Mouse (Mus musculus): ENCODE data around the gene Zic1. TPM values are rescaled to one million over a fixed set of nuclear protein-coding genes. Genes with fewer than 3 reads are reported as not detected.

Gene Zic1
- polyA plus RNA-seq, 1 experiment, result 9.9 TPM

DNA sequence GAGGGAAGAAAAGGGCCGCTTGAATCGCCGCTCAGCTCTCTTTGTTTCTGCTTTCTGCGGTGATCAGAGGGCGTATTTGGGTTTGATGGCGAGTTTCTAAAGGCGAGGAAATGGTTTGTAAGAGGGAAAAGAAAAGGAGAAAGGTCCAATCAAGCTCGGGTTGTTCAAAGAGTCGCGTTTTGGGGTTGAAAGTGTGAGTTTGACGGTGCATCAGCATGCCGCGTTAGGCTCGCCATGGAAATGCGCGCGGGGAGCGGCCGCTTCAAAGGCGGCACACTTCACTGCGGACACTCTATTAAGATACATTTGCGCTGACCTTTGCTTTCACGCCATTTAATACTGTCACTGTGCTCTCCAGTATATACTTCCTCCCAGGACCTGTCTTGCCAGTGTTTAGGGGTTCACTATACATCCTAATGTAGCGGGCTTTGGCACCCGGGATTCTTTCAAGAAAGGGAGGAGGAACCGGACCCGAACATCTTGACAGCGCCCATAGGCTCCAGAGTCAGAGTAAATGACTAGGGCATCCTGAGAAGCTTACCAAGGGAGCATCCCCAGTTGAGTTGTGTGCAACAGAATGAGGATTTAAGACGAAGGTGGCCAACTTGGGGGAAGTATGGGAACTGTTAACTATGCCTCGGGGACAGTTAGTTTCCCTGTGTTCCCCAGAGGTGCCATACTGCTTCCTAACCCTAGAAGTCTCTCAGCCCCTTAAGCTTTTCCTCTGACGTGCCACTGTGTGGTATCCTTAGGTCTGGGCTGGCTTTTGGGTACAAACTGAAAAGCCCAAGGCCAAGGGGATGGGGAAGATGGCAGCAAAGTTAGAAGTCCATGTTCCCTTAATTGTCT is 21.5 kb upstream of the Zic1 start:
- no peaks in the 10 kb centered on the region for H3K36me3 ChIP-seq (ENCODE audit: control insufficient read depth, insufficient read depth)
- TF ChIP-seq CTCF (IDR thresholded peaks at IDR 0.05; ENCODE audit: control insufficient read depth, insufficient read depth, insufficient read length), result no peak
- no peak for TF ChIP-seq CEBPB (IDR thresholded peaks at IDR 0.05; ENCODE audit: low read depth)
- TF ChIP-seq MAX (IDR thresholded peaks at IDR 0.05), result no peak
- TF ChIP-seq FOSL1 (IDR thresholded peaks at IDR 0.05; ENCODE audit: insufficient read depth, low read length, poor library complexity, severe bottlenecking), result no peak
- no peak for TF ChIP-seq USF1 (IDR thresholded peaks at IDR 0.05; ENCODE audit: low read depth)
- TF ChIP-seq MYOG (IDR thresholded peaks at IDR 0.05; ENCODE audit: control insufficient read depth, extremely low read depth, insufficient read length), result no peak
- no peak for TF ChIP-seq MYOD1 (IDR thresholded peaks at IDR 0.05; ENCODE audit: control insufficient read depth, insufficient read length, low read depth)
- no peaks in the 10 kb centered on the region for H3K79me3 ChIP-seq (ENCODE audit: low read depth)
- no peak overlapping the region for H3K4me3 ChIP-seq (ENCODE audit: insufficient read depth, poor library complexity, severe bottlenecking)
- H3K27me3 ChIP-seq (ENCODE audit: control insufficient read depth, insufficient read depth, insufficient read length), result no peaks in the 10 kb centered on the region
- H3K79me2 ChIP-seq (ENCODE audit: control insufficient read depth, insufficient read depth), result no peaks in the 10 kb centered on the region
- H3ac ChIP-seq (ENCODE audit: control insufficient read depth, insufficient read length, low read depth), result no peak overlapping the region

DNA sequence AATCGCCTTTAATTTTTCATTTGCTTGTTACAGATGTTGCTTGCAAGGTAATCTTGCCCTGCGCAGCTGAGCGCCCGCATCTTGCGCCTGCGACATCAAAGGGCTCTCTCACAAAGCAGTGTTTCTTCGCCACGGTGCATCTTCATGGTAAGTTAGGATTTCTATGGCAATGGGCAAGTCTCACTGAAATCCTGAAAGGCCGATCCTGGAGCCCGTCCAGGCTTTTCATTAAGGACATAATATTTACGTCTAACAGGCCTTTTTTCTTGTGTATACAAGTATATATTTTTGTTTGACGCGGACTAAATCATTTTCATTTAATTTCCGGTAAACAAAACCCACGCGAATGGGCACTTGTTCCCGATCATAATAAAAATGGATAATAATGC is 20.9 kb upstream of the Zic1 start:
- no peak for TF ChIP-seq FOSL1 (IDR thresholded peaks at IDR 0.05; ENCODE audit: insufficient read depth, low read length, poor library complexity, severe bottlenecking)
- no peak for TF ChIP-seq USF1 (IDR thresholded peaks at IDR 0.05; ENCODE audit: low read depth)
- TF ChIP-seq CTCF (IDR thresholded peaks at IDR 0.05; ENCODE audit: control insufficient read depth, insufficient read depth, insufficient read length), result no peak
- TF ChIP-seq MAX (IDR thresholded peaks at IDR 0.05), result no peak
- no peak for TF ChIP-seq MYOD1 (IDR thresholded peaks at IDR 0.05; ENCODE audit: control insufficient read depth, insufficient read length, low read depth)
- no peak for TF ChIP-seq MYOG (IDR thresholded peaks at IDR 0.05; ENCODE audit: control insufficient read depth, extremely low read depth, insufficient read length)
- no peak for TF ChIP-seq CEBPB (IDR thresholded peaks at IDR 0.05; ENCODE audit: low read depth)
- H3K36me3 ChIP-seq (ENCODE audit: control insufficient read depth, insufficient read depth), result no peaks in the 10 kb centered on the region
- no peaks in the 10 kb centered on the region for H3K27me3 ChIP-seq (ENCODE audit: control insufficient read depth, insufficient read depth, insufficient read length)
- H3K4me3 ChIP-seq (ENCODE audit: insufficient read depth, poor library complexity, severe bottlenecking), result no peak overlapping the region
- no peaks in the 10 kb centered on the region for H3K79me3 ChIP-seq (ENCODE audit: low read depth)
- H3K79me2 ChIP-seq (ENCODE audit: control insufficient read depth, insufficient read depth), result no peaks in the 10 kb centered on the region
- no peak overlapping the region for H3ac ChIP-seq (ENCODE audit: control insufficient read depth, insufficient read length, low read depth)

GRCm38 (mm10) chr9:91385561-91386430 is 20.2 kb upstream of the Zic1 start:
- Histone ChIP-seq H3K4me3 (ENCODE audit: insufficient read depth, poor library complexity, severe bottlenecking) (no peak overlapping the region), H3K36me3 (ENCODE audit: control insufficient read depth, insufficient read depth) (no peaks in the 10 kb centered on the region), H3ac (ENCODE audit: control insufficient read depth, insufficient read length, low read depth) (no peak overlapping the region), H3K79me3 (ENCODE audit: low read depth) (no peaks in the 10 kb centered on the region), H3K27me3 (ENCODE audit: control insufficient read depth, insufficient read depth, insufficient read length) (no peaks in the 10 kb centered on the region), H3K79me2 (ENCODE audit: control insufficient read depth, insufficient read depth) (no peaks in the 10 kb centered on the region)
- TF ChIP-seq CTCF (IDR thresholded peaks at IDR 0.05; ENCODE audit: control insufficient read depth, insufficient read depth, insufficient read length) (no peak), MYOD1 (IDR thresholded peaks at IDR 0.05; ENCODE audit: control insufficient read depth, insufficient read length, low read depth) (no peak), MAX (IDR thresholded peaks at IDR 0.05) (no peak), USF1 (IDR thresholded peaks at IDR 0.05; ENCODE audit: low read depth) (no peak), CEBPB (IDR thresholded peaks at IDR 0.05; ENCODE audit: low read depth) (no peak), MYOG (IDR thresholded peaks at IDR 0.05; ENCODE audit: control insufficient read depth, extremely low read depth, insufficient read length) (no peak), FOSL1 (IDR thresholded peaks at IDR 0.05; ENCODE audit: insufficient read depth, low read length, poor library complexity, severe bottlenecking) (no peak)

- TF ChIP-seq MYOG (IDR thresholded peaks at IDR 0.05; ENCODE audit: control insufficient read depth, extremely low read depth, insufficient read length) (no peak), MYOD1 (IDR thresholded peaks at IDR 0.05; ENCODE audit: control insufficient read depth, insufficient read length, low read depth) (no peak), USF1 (IDR thresholded peaks at IDR 0.05; ENCODE audit: low read depth) (no peak), FOSL1 (IDR thresholded peaks at IDR 0.05; ENCODE audit: insufficient read depth, low read length, poor library complexity, severe bottlenecking) (no peak), MAX (IDR thresholded peaks at IDR 0.05) (no peak), CEBPB (IDR thresholded peaks at IDR 0.05; ENCODE audit: low read depth) (no peak), CTCF (IDR thresholded peaks at IDR 0.05; ENCODE audit: control insufficient read depth, insufficient read depth, insufficient read length) (no peak)
- H3K79me2 ChIP-seq (ENCODE audit: control insufficient read depth, insufficient read depth), result no peaks in the 10 kb centered on the region
- H3ac ChIP-seq (ENCODE audit: control insufficient read depth, insufficient read length, low read depth), result no peak overlapping the region
- H3K4me3 ChIP-seq (ENCODE audit: insufficient read depth, poor library complexity, severe bottlenecking), result no peak overlapping the region
- H3K27me3 ChIP-seq (ENCODE audit: control insufficient read depth, insufficient read depth, insufficient read length), result no peaks in the 10 kb centered on the region
- H3K79me3 ChIP-seq (ENCODE audit: low read depth), result no peaks in the 10 kb centered on the region
- no peaks in the 10 kb centered on the region for H3K36me3 ChIP-seq (ENCODE audit: control insufficient read depth, insufficient read depth)
These were observed 19.3 kb upstream of the Zic1 start for GRCm38 (mm10) chr9:91384693-91385560.

DNA sequence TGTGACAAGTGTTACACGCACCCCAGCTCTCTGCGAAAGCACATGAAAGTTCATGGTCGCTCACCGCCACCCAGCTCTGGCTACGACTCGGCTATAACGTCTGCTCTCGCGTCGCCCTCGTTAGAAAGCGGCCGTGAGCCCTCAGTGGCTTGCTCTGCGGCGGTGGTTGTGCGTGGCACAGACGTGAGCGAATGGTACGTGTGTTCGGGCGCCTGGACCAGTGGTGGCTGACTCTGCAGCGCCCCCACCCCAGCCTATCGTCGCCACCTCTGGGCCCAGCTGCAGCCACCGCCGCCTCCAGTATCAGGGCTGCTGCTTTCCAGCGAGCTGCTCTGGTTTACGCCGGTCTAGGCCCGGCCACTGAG is 18.5 kb upstream of the Zic1 start:
- Histone ChIP-seq H3K79me2 (ENCODE audit: control insufficient read depth, insufficient read depth) (no peaks in the 10 kb centered on the region), H3K36me3 (ENCODE audit: control insufficient read depth, insufficient read depth) (no peaks in the 10 kb centered on the region), H3K4me3 (ENCODE audit: insufficient read depth, poor library complexity, severe bottlenecking) (no peak overlapping the region), H3K79me3 (ENCODE audit: low read depth) (no peaks in the 10 kb centered on the region), H3K27me3 (ENCODE audit: control insufficient read depth, insufficient read depth, insufficient read length) (no peaks in the 10 kb centered on the region), H3ac (ENCODE audit: control insufficient read depth, insufficient read length, low read depth) (no peak overlapping the region)
- TF ChIP-seq MAX (IDR thresholded peaks at IDR 0.05), result no peak
- TF ChIP-seq CEBPB (IDR thresholded peaks at IDR 0.05; ENCODE audit: low read depth), result no peak
- TF ChIP-seq USF1 (IDR thresholded peaks at IDR 0.05; ENCODE audit: low read depth), result no peak
- no peak for TF ChIP-seq CTCF (IDR thresholded peaks at IDR 0.05; ENCODE audit: control insufficient read depth, insufficient read depth, insufficient read length)

Data from C2C12 (cell line).